8 mouse cellular contexts compared by ENCODE assay signal in genomic region chr8:117673430-117673830, GRCm38 (mm10). TPM values are rescaled to one million over a fixed set of nuclear protein-coding genes. Genes with fewer than 3 reads are reported as not detected.
DNase-seq lines count a peak whose midpoint lies in the region; ATAC-seq and TF ChIP-seq lines count a peak whose summit lies in the region.

Gene Sdr42e1 (minus strand): TSS chr8:117673689.

- WGBS in hindbrain, embryonic 12.5 days = 14% methylated on average over 17 of the region's 17 CpGs
- 8% methylated on average over 17 of the region's 17 CpGs for WGBS in lung, postnatal 0 days

- no peaks in the 10 kb centered on the region for H3K36me3 ChIP-seq in hindbrain, embryonic 12.5 days
- no peaks in the 10 kb centered on the region for H3K36me3 ChIP-seq in lung, postnatal 0 days (ENCODE audit: insufficient read depth, low read length)

- no peaks in the 10 kb centered on the region for H3K4me1 ChIP-seq in hindbrain, embryonic 12.5 days
- H3K4me1 ChIP-seq in lung, postnatal 0 days (ENCODE audit: insufficient read depth, low read depth, low read length) = no peaks in the 10 kb centered on the region

- no peak within 1 kb of the TSS for H3K9ac ChIP-seq in hindbrain, embryonic 12.5 days
- peak within 1 kb of the TSS; percentile 54 for H3K9ac ChIP-seq in lung, postnatal 0 days (replicated peaks; ENCODE audit: low read depth)

- TF ChIP-seq EP300 in lung, postnatal 0 days (IDR thresholded peaks at IDR 0.05) = no peak

- no peak for TF ChIP-seq CTCF in lung, postnatal 0 days (IDR thresholded peaks at IDR 0.05)

- peak; percentile 79 to 84 for DNase-seq in B cell, adult 2 months
- DNase-seq in adrenal gland, postnatal 36 days = peak; percentile 40 to 62
- DNase-seq in layer of hippocampus, adult 9-11 months = peak; percentile 27
- peak; percentile 78 for DNase-seq in lung, postnatal 0 days (ENCODE audit: low spot score)
- DNase-seq in ovary, adult 18-20 months (ENCODE audit: low spot score) = peak; percentile 12
- DNase-seq in testis, postnatal 14 days (ENCODE audit: low spot score) = peak; percentile 29

- ATAC-seq in frontal cortex, adult (ENCODE audit: low TSS enrichment) = peak; percentile 91
- no peak for ATAC-seq in hindbrain, embryonic 12.5 days (ENCODE audit: low FRiP score)
- peak; percentile 49 for ATAC-seq in lung, postnatal 0 days

- H3K9me3 ChIP-seq in hindbrain, embryonic 12.5 days (replicated peaks) = no peaks in the 10 kb centered on the region
- H3K9me3 ChIP-seq in lung, postnatal 0 days (ENCODE audit: low read length) = no peaks in the 10 kb centered on the region

- H3K27ac ChIP-seq in hindbrain, embryonic 12.5 days = no peak within 1 kb of the TSS
- H3K27ac ChIP-seq in lung, postnatal 0 days (ENCODE audit: low read length) = no peak within 1 kb of the TSS

- H3K27me3 ChIP-seq in hindbrain, embryonic 12.5 days = no peaks in the 10 kb centered on the region
- H3K27me3 ChIP-seq in lung, postnatal 0 days (replicated peaks; ENCODE audit: insufficient read depth, low read length) = no peaks in the 10 kb centered on the region

- H3K4me3 ChIP-seq in hindbrain, embryonic 12.5 days = peak within 1 kb of the TSS; percentile 40
- peak within 1 kb of the TSS; percentile 52 for H3K4me3 ChIP-seq in lung, postnatal 0 days (ENCODE audit: low read depth, low read length)

- H3K4me2 ChIP-seq in hindbrain, embryonic 12.5 days (replicated peaks) = peak within 1 kb of the TSS; percentile 61
- H3K4me2 ChIP-seq in lung, postnatal 0 days (replicated peaks; ENCODE audit: low read depth, low read length) = peak within 1 kb of the TSS; percentile 71

RNA-seq across cellular contexts. Expression of gene Sdr42e1, which starts in this region (rescaled TPM):
- total RNA-seq in adrenal gland, postnatal 36 days (2021) = 1 to 10 TPM; 1.3 TPM
- polyA plus RNA-seq in hindbrain, embryonic 12.5 days (2016; fragmentation: Nextera tagmentation; extraction: Ambion mirVana) = 0.93 and 1.2 TPM in 2 replicates
- polyA plus RNA-seq in lung, postnatal 0 days (2015; fragmentation: Nextera tagmentation; extraction: Ambion mirVana) = 3.1 and 3.4 TPM in 2 replicates

Comparison
In these comparisons a context has a peak if more than half of its experiments do, and no peak if none do; other contexts are left out.
1. DNase-seq: peak in every context shown above with its lines; median percentile 82 in B cell, adult 2 months; 78 in lung, postnatal 0 days; 51 in adrenal gland, postnatal 36 days; 29 in testis, postnatal 14 days; 27 in layer of hippocampus, adult 9-11 months; 12 in ovary, adult 18-20 months.